Mouse (Mus musculus) embryonic fibroblast, embryonic 13.5 days (primary cell): ENCODE measurements around the gene Tram2.

ENCODE experiments used
- CTCF ChIP-seq: IDR thresholded peaks from 2 replicates; pipeline ENCODE4 v1.5.1; 2011; ENCODE audit warnings: mild to moderate bottlenecking, control low read depth, low read length, moderate library complexity, borderline replicate concordance; ENCODE audit not compliant: insufficient read depth
- POLR2A ChIP-seq: IDR thresholded peaks from 2 replicates; pipeline ENCODE4 v1.6.1; 2011; ENCODE audit warnings: low read depth, mild to moderate bottlenecking, control low read depth, low read length, moderate library complexity

- TF ChIP-seq CTCF (no peak), POLR2A (no peak)
Measured at GRCm38 (mm10) chr1:20993690-20994089, 85.3 kb downstream of the Tram2 start.
